25 mouse cellular contexts compared by ENCODE assay signal in the genomic region with DNA sequence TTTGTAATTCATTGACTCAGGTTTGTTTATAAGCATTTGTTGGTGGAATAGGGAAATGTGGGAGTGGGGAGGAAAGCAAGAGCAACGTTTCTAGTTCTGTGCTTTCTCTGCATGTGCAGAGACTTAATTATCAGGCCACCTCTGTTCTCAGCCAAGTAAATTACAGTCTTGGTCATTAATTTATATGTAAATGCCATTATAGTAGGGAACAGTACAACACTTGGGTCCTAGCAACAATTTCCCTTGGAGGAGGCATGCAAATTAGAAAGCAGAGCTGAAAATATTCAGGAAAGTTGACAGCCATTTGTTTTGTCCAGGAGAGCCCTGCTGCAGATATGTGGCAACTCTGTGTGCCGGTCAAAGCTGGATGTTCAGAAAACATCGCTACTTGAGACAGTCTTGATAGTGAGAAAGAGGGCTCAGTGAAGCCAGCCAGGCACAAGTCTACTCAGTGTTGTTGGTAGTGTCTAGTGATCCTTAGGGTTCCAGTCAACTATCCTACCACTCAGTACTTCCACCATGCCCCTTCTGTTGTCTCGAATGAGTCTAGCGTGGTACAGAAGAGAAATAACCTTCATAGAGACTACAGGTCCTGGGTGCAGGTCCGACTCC.
DNase-seq lines count a peak whose midpoint lies in the region; ATAC-seq and TF ChIP-seq lines count a peak whose summit lies in the region.
"Had no signal": no experiment of that assay in that cellular context is flagged by ENCODE, and none has a peak within 500 bp of the region (broad histone marks: within the 10 kb centered on the region; RNA-seq: fewer than 3 reads in every experiment).

No protein-coding gene starts in this region.

- H3K27me3 ChIP-seq in forebrain, embryonic 16.5 days (replicated peaks; ENCODE audit: control insufficient read depth, insufficient read depth, low read length) = no peaks in the 10 kb centered on the region
- H3K27me3 ChIP-seq in neural tube, embryonic 14.5 days (ENCODE audit: control insufficient read depth, insufficient read depth, low read length) = no peaks in the 10 kb centered on the region
- H3K27me3 ChIP-seq: CH12.LX; embryonic facial prominence, embryonic 12.5 days; limb, embryonic 15.5 days; Patski had no signal

- ATAC-seq in forebrain, embryonic 16.5 days = peak; percentile 87
- ATAC-seq in neural tube, embryonic 14.5 days (ENCODE audit: low read depth) = peak; percentile 51; the same call in 1 of the 2 replicates
- ATAC-seq: intestine, embryonic 16.5 days; Patski had no signal

- TF ChIP-seq POLR2A in brain, embryonic 14.5 days (IDR thresholded peaks at IDR 0.05; ENCODE audit: borderline replicate concordance, extremely low read depth, insufficient read depth, insufficient read length, poor library complexity, severe bottlenecking) = no peak

- H3K27ac ChIP-seq in layer of hippocampus, adult 2 months = peak overlapping the region; percentile 71
- peak overlapping the region; percentile 48 for H3K27ac ChIP-seq in forebrain, embryonic 16.5 days (ENCODE audit: low read length)
- H3K27ac ChIP-seq in neural tube, embryonic 14.5 days (ENCODE audit: low read depth, low read length) = no peak overlapping the region; the same call in 1 of the 2 replicates
- H3K27ac ChIP-seq: embryonic facial prominence, embryonic 12.5 days; limb, embryonic 15.5 days; liver, embryonic 14.5 days had no signal

- H3K4me3 ChIP-seq in layer of hippocampus, adult 2 months = no peak overlapping the region
- no peak overlapping the region for H3K4me3 ChIP-seq in forebrain, embryonic 16.5 days (replicated peaks; ENCODE audit: low read length)
- H3K4me3 ChIP-seq in neural tube, embryonic 14.5 days (ENCODE audit: low read depth, low read length) = no peak overlapping the region
- H3K4me3 ChIP-seq: embryonic facial prominence, embryonic 12.5 days; limb, embryonic 15.5 days had no signal

- no peaks in the 10 kb centered on the region for H3K9me3 ChIP-seq in forebrain, embryonic 16.5 days (ENCODE audit: control insufficient read depth, low read length)
- H3K9me3 ChIP-seq in neural tube, embryonic 14.5 days (ENCODE audit: control insufficient read depth, low read length) = no peaks in the 10 kb centered on the region
- H3K9me3 ChIP-seq: embryonic facial prominence, embryonic 12.5 days; limb, embryonic 15.5 days had no signal

- no peak for DNase-seq in layer of hippocampus, adult 2 months (ENCODE audit: low spot score in 2 of 2)
- DNase-seq in layer of hippocampus, postnatal 25 days (ENCODE audit: extremely low spot score in 1 of 2, low spot score in 1 of 2) = no peak
- peak; percentile 75 for DNase-seq in brain, embryonic 14.5 days (ENCODE audit: low read depth)
- no peak for DNase-seq in cerebellum, adult 18-20 months
- no peak for DNase-seq in gastrocnemius, postnatal 4 days (ENCODE audit: low spot score in 2 of 2)
- DNase-seq: adrenal gland, postnatal 36 days; B cell, adult 2 months; cerebellum, adult 11-12 months; cerebellum, postnatal 14 days; kidney, adult 9 months; kidney, postnatal 14 days; layer of hippocampus, postnatal 36 days; lung, embryonic 14.5 days; retina, postnatal 1 day; thymus, postnatal 14 days had no signal

- H3K9ac ChIP-seq in forebrain, embryonic 16.5 days (replicated peaks; ENCODE audit: low read depth, low read length) = no peak overlapping the region
- no peak overlapping the region for H3K9ac ChIP-seq in neural tube, embryonic 14.5 days (replicated peaks; ENCODE audit: low read depth, low read length)
- H3K9ac ChIP-seq: embryonic facial prominence, embryonic 12.5 days; limb, embryonic 15.5 days; liver, embryonic 14.5 days; lung, embryonic 14.5 days had no signal

- H3K36me3 ChIP-seq in forebrain, embryonic 16.5 days (ENCODE audit: control insufficient read depth, insufficient read depth) = no peaks in the 10 kb centered on the region
- no peaks in the 10 kb centered on the region for H3K36me3 ChIP-seq in neural tube, embryonic 14.5 days (ENCODE audit: control insufficient read depth, insufficient read depth, low read length)
- H3K36me3 ChIP-seq: embryonic facial prominence, embryonic 12.5 days; G1E; limb, embryonic 15.5 days had no signal

- H3K4me2 ChIP-seq in forebrain, embryonic 16.5 days (ENCODE audit: low read length) = no peak overlapping the region
- no peak overlapping the region for H3K4me2 ChIP-seq in neural tube, embryonic 14.5 days (ENCODE audit: low read depth, low read length)
- H3K4me2 ChIP-seq: embryonic facial prominence, embryonic 12.5 days; heart, embryonic 11.5 days; limb, embryonic 15.5 days; lung, embryonic 14.5 days had no signal

- H3K4me1 ChIP-seq in forebrain, embryonic 16.5 days (replicated peaks; ENCODE audit: control insufficient read depth, insufficient read depth, low read length) = peaks cover 12% of the 10 kb centered on the region
- H3K4me1 ChIP-seq in neural tube, embryonic 14.5 days (ENCODE audit: control insufficient read depth, insufficient read depth, low read length) = peaks cover 3% of the 10 kb centered on the region; the same call in 1 of the 2 replicates
- H3K4me1 ChIP-seq: embryonic facial prominence, embryonic 12.5 days; limb, embryonic 15.5 days had no signal

- WGBS in forebrain, embryonic 16.5 days = 46% methylated on average over 6 of the region's 6 CpGs
- 72% methylated on average over 6 of the region's 6 CpGs for WGBS in neural tube, embryonic 14.5 days

- no peak for TF ChIP-seq CTCF in layer of hippocampus, adult 2 months (conservative IDR thresholded peaks at IDR 0.05)
- no peak for TF ChIP-seq CTCF in brain, embryonic 14.5 days (IDR thresholded peaks at IDR 0.05; ENCODE audit: borderline replicate concordance, extremely low read depth, insufficient read depth, insufficient read length)
